In the genomic region with DNA sequence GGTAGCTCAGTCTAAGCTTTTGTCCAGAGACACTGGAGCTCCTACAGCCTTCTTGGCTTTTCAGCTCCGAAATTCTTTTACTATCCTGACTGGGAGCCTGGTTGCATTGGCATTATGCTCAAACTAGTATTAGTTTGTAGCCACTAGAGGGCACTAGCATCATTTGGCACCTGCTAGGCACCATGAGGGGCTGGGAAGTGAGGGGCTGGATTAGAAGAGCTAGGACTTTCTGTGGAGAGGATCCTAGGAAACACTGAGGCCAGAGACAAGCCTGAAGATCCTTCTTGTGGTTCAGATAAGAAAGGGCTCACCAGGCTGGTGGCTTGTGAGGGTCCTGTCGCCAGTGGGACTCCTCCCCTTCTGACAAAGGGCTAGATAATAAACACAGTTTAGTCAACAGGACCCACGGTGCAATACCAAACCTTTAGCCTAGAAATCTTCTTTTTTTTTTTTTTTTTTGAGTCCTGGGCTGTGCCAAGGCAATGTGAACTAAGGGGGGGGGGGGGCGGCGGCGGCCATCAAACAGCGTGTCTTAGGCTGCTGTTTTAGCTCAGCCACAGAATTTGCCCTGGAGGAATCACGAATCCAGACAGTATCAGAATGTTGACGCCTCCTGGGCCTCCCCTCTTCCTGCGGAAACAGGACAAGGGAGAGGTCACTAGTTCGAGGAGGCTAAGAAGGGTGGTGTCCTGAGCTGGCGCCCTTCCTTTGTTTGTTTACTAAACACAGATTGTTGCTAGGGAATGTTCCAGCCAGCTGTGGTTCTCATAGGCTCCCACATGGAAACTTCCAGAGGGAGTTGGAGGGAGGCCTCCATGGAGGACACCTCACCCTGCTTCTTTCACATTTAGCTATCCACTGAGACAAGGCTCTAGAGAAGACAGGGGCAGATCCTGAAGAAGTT, we compare ENCODE assay signal across 9 mouse cellular contexts. TPM values are rescaled to one million over a fixed set of nuclear protein-coding genes. Genes with fewer than 3 reads are reported as not detected.
DNase-seq lines count a peak whose midpoint lies in the region; ATAC-seq lines count a peak whose summit lies in the region.
"Had no signal": no experiment of that assay in that cellular context is flagged by ENCODE, and none has a peak within 500 bp of the region (broad histone marks: within the 10 kb centered on the region; RNA-seq: fewer than 3 reads in every experiment).

No protein-coding gene starts in this region.

- no peak overlapping the region for H3K4me2 ChIP-seq in embryonic facial prominence, embryonic 11.5 days (ENCODE audit: low read depth, low read length)
- peak overlapping the region; percentile 17 for H3K4me2 ChIP-seq in limb, embryonic 13.5 days (replicated peaks)
- no peak overlapping the region for H3K4me2 ChIP-seq in midbrain, embryonic 14.5 days (ENCODE audit: low read length)
- H3K4me2 ChIP-seq in stomach, embryonic 15.5 days = peak overlapping the region; percentile 43

- DNase-seq in CD4-positive helper T cell, adult 2 months (ENCODE audit: low read depth, low spot score) = peak; percentile 30
- DNase-seq in adrenal gland, postnatal 25 days = peak; percentile 36
- peak; percentile 88 for DNase-seq in embryonic facial prominence, embryonic 11.5 days (ENCODE audit: low spot score)
- DNase-seq in heart, adult 8-10 months (ENCODE audit: low spot score) = peak; percentile 98
- peak; percentile 74 for DNase-seq in kidney, adult 18-20 months
- DNase-seq in midbrain, embryonic 14.5 days = peak; percentile 91

- no peak overlapping the region for H3K4me3 ChIP-seq in embryonic facial prominence, embryonic 11.5 days (ENCODE audit: low read depth, low read length)
- no peak overlapping the region for H3K4me3 ChIP-seq in limb, embryonic 13.5 days
- no peak overlapping the region for H3K4me3 ChIP-seq in midbrain, embryonic 14.5 days (replicated peaks; ENCODE audit: low read depth, low read length)
- 0 out of 2 replicates have a peak overlapping the region, but pooled peaks have one; percentile 17 for H3K4me3 ChIP-seq in stomach, embryonic 15.5 days (replicated peaks)
- H3K4me3 ChIP-seq: erythroblast, embryonic 14.5 days had no signal

- WGBS in embryonic facial prominence, embryonic 11.5 days = 23% methylated on average over 12 of the region's 12 CpGs
- 31% methylated on average over 12 of the region's 12 CpGs for WGBS in limb, embryonic 13.5 days
- WGBS in midbrain, embryonic 14.5 days = 45% methylated on average over 12 of the region's 12 CpGs
- WGBS in stomach, embryonic 15.5 days = 22% methylated on average over 12 of the region's 12 CpGs

- H3K4me1 ChIP-seq in embryonic facial prominence, embryonic 11.5 days (ENCODE audit: control insufficient read depth, insufficient read depth, low read length) = no peaks in the 10 kb centered on the region
- no peaks in the 10 kb centered on the region for H3K4me1 ChIP-seq in limb, embryonic 13.5 days
- H3K4me1 ChIP-seq in midbrain, embryonic 14.5 days (ENCODE audit: control insufficient read depth, insufficient read depth, low read length) = no peaks in the 10 kb centered on the region
- peaks cover 4% of the 10 kb centered on the region; the same call in 1 of the 2 replicates for H3K4me1 ChIP-seq in stomach, embryonic 15.5 days

- H3K9ac ChIP-seq in embryonic facial prominence, embryonic 11.5 days (replicated peaks; ENCODE audit: low read length) = no peak overlapping the region
- no peak overlapping the region for H3K9ac ChIP-seq in limb, embryonic 13.5 days
- H3K9ac ChIP-seq in midbrain, embryonic 14.5 days (replicated peaks; ENCODE audit: low read length) = no peak overlapping the region
- H3K9ac ChIP-seq in stomach, embryonic 15.5 days = no peak overlapping the region

- H3K27me3 ChIP-seq in embryonic facial prominence, embryonic 11.5 days (ENCODE audit: control insufficient read depth, insufficient read depth, low read length) = no peaks in the 10 kb centered on the region
- H3K27me3 ChIP-seq in limb, embryonic 13.5 days = 0 out of 2 replicates have a peak, but pooled peaks cover 3% of the 10 kb centered on the region
- no peaks in the 10 kb centered on the region for H3K27me3 ChIP-seq in midbrain, embryonic 14.5 days (ENCODE audit: control insufficient read depth, insufficient read depth, low read length)
- H3K27me3 ChIP-seq in stomach, embryonic 15.5 days (replicated peaks) = no peaks in the 10 kb centered on the region

- ATAC-seq in embryonic facial prominence, embryonic 11.5 days (replicated peaks; ENCODE audit: insufficient number of reproducible peaks, low FRiP score, low TSS enrichment, low read depth) = peak; percentile 84
- peak; percentile 82 for ATAC-seq in limb, embryonic 13.5 days (ENCODE audit: low FRiP score, low read depth)
- peak; percentile 74; the same call in 1 of the 2 replicates for ATAC-seq in midbrain, embryonic 14.5 days (ENCODE audit: low FRiP score, low TSS enrichment)
- peak; percentile 64; the same call in 1 of the 2 replicates for ATAC-seq in stomach, embryonic 15.5 days (ENCODE audit: insufficient read depth, low FRiP score, low read depth)

- H3K36me3 ChIP-seq in embryonic facial prominence, embryonic 11.5 days (replicated peaks; ENCODE audit: control insufficient read depth, insufficient read depth, low read depth, low read length) = no peaks in the 10 kb centered on the region
- no peaks in the 10 kb centered on the region for H3K36me3 ChIP-seq in limb, embryonic 13.5 days
- H3K36me3 ChIP-seq in midbrain, embryonic 14.5 days (ENCODE audit: control insufficient read depth, insufficient read depth, low read length) = no peaks in the 10 kb centered on the region
- no peaks in the 10 kb centered on the region for H3K36me3 ChIP-seq in stomach, embryonic 15.5 days

- no peak overlapping the region for H3K27ac ChIP-seq in embryonic facial prominence, embryonic 11.5 days (replicated peaks; ENCODE audit: low read depth, low read length)
- no peak overlapping the region for H3K27ac ChIP-seq in limb, embryonic 13.5 days
- no peak overlapping the region for H3K27ac ChIP-seq in midbrain, embryonic 14.5 days (replicated peaks; ENCODE audit: low read depth, low read length)
- H3K27ac ChIP-seq in stomach, embryonic 15.5 days = no peak overlapping the region

- H3K9me3 ChIP-seq in embryonic facial prominence, embryonic 11.5 days (replicated peaks; ENCODE audit: control insufficient read depth, low read length) = no peaks in the 10 kb centered on the region
- H3K9me3 ChIP-seq in limb, embryonic 13.5 days = no peaks in the 10 kb centered on the region
- no peaks in the 10 kb centered on the region for H3K9me3 ChIP-seq in midbrain, embryonic 14.5 days (ENCODE audit: control insufficient read depth, low read length)
- no peaks in the 10 kb centered on the region for H3K9me3 ChIP-seq in stomach, embryonic 15.5 days

RNA-seq across cellular contexts. Expression of gene Zdhhc11, which starts 7.1 kb away (rescaled TPM):
- not detected in 2 replicates for total RNA-seq in adrenal gland, postnatal 25 days (2021)
- polyA plus RNA-seq in embryonic facial prominence, embryonic 11.5 days (2014; fragmentation: Nextera tagmentation; extraction: Ambion mirVana) = not detected in 2 replicates
- not detected for total RNA-seq in heart, adult 8-10 months (2022)
- polyA plus RNA-seq in limb, embryonic 13.5 days (2015; fragmentation: Nextera tagmentation; extraction: Ambion mirVana) = not detected in 2 replicates
- polyA plus RNA-seq in midbrain, embryonic 14.5 days (2014; fragmentation: Nextera tagmentation; extraction: Ambion mirVana) = not detected in 2 replicates
- polyA plus RNA-seq in stomach, embryonic 15.5 days (2015; fragmentation: Nextera tagmentation; extraction: Ambion mirVana) = not detected in 2 replicates
- polyA plus RNA-seq: erythroblast, embryonic 14.5 days had no signal

RNA-seq across cellular contexts. Expression of gene Brd9, which starts 33.2 kb away (rescaled TPM):
- 29.2 and 37.5 TPM in 2 replicates for total RNA-seq in adrenal gland, postnatal 25 days (2021)
- polyA plus RNA-seq in embryonic facial prominence, embryonic 11.5 days (2014; fragmentation: Nextera tagmentation; extraction: Ambion mirVana) = 62.6 and 66.3 TPM in 2 replicates
- total RNA-seq in heart, adult 8-10 months (2022) = 10 to 100 TPM; 16.8 to 22.5 (median 20.7) TPM
- 64.7 and 65.4 TPM in 2 replicates for polyA plus RNA-seq in limb, embryonic 13.5 days (2015; fragmentation: Nextera tagmentation; extraction: Ambion mirVana)
- polyA plus RNA-seq in midbrain, embryonic 14.5 days (2014; fragmentation: Nextera tagmentation; extraction: Ambion mirVana) = 86.8 and 93.4 TPM in 2 replicates
- polyA plus RNA-seq in stomach, embryonic 15.5 days (2015; fragmentation: Nextera tagmentation; extraction: Ambion mirVana) = 41.7 and 43.9 TPM in 2 replicates

RNA-seq across cellular contexts. Expression of gene Trip13, which starts 33.2 kb away (rescaled TPM):
- total RNA-seq in adrenal gland, postnatal 25 days (2021) = 1.4 and 3.3 TPM in 2 replicates
- 65.1 and 67.4 TPM in 2 replicates for polyA plus RNA-seq in embryonic facial prominence, embryonic 11.5 days (2014; fragmentation: Nextera tagmentation; extraction: Ambion mirVana)
- total RNA-seq in heart, adult 8-10 months (2022) = under 1 TPM; 0.16 to 0.89 (median 0.20) TPM
- polyA plus RNA-seq in limb, embryonic 13.5 days (2015; fragmentation: Nextera tagmentation; extraction: Ambion mirVana) = 42.9 and 43.8 TPM in 2 replicates
- polyA plus RNA-seq in midbrain, embryonic 14.5 days (2014; fragmentation: Nextera tagmentation; extraction: Ambion mirVana) = 10.1 and 13.9 TPM in 2 replicates
- polyA plus RNA-seq in stomach, embryonic 15.5 days (2015; fragmentation: Nextera tagmentation; extraction: Ambion mirVana) = 32.8 and 35.9 TPM in 2 replicates

RNA-seq across cellular contexts. Expression of gene Tppp, which starts 38.4 kb away (rescaled TPM):
- total RNA-seq in adrenal gland, postnatal 25 days (2021) = 4.3 and 6.9 TPM in 2 replicates
- polyA plus RNA-seq in embryonic facial prominence, embryonic 11.5 days (2014; fragmentation: Nextera tagmentation; extraction: Ambion mirVana) = 1.7 and 1.8 TPM in 2 replicates
- total RNA-seq in heart, adult 8-10 months (2022) = 10 to 100 TPM; 13.9 to 19.6 (median 14.7) TPM
- polyA plus RNA-seq in limb, embryonic 13.5 days (2015; fragmentation: Nextera tagmentation; extraction: Ambion mirVana) = 0.59 and 0.87 TPM in 2 replicates
- 8.6 and 12.0 TPM in 2 replicates for polyA plus RNA-seq in midbrain, embryonic 14.5 days (2014; fragmentation: Nextera tagmentation; extraction: Ambion mirVana)
- polyA plus RNA-seq in stomach, embryonic 15.5 days (2015; fragmentation: Nextera tagmentation; extraction: Ambion mirVana) = 2.1 and 2.8 TPM in 2 replicates
- polyA plus RNA-seq: erythroblast, embryonic 14.5 days had no signal

Comparison
In these comparisons a context has a peak if more than half of its experiments do, and no peak if none do; other contexts are left out.
1. DNase-seq: peak in every context shown above with its lines; median percentile 98 in heart, adult 8-10 months; 91 in midbrain, embryonic 14.5 days; 88 in embryonic facial prominence, embryonic 11.5 days; 74 in kidney, adult 18-20 months; 36 in adrenal gland, postnatal 25 days; 30 in CD4-positive helper T cell, adult 2 months.
2. H3K4me2 ChIP-seq: peak in limb, embryonic 13.5 days (single experiment) and stomach, embryonic 15.5 days (single experiment); none in embryonic facial prominence, embryonic 11.5 days (single experiment) and midbrain, embryonic 14.5 days (single experiment).
3. Peak in every context shown above with its lines, with median percentiles within 50 percentile points of each other: ATAC-seq.